Mouse (Mus musculus) liver, adult 2 months (tissue): Measurements from ENCODE around the gene Fgfr3. TPM values are rescaled to one million over a fixed set of nuclear protein-coding genes. Genes with fewer than 3 reads are reported as not detected.

Source experiments
- DNase-seq: peaks from one replicate; pipeline ENCODE4 v3.0.0-alpha.2; 2011; ENCODE audit warnings: low read depth, low spot score; ENCODE audit errors: extremely low read depth
- H3K27ac ChIP-seq: fragments of 200-500 bp; replicated peaks from 2 replicates; pipeline ENCODE4 v1.5.1; 2012; ENCODE audit warnings: low read depth, mild to moderate bottlenecking, control low read depth, inconsistent platforms, low read length; ENCODE audit not compliant: insufficient read depth
- H3K27me3 ChIP-seq: fragments of 200-500 bp; 2 replicates; pipeline ENCODE4 v1.6.1; 2012; ENCODE audit warnings: mild to moderate bottlenecking, moderate library complexity, low read length, inconsistent platforms; ENCODE audit not compliant: control insufficient read depth, insufficient read depth
- H3K36me3 ChIP-seq: fragments of 200-500 bp; 2 replicates; pipeline ENCODE4 v1.6.1; 2012; ENCODE audit warnings: low read length, inconsistent platforms; ENCODE audit not compliant: control insufficient read depth, insufficient read depth
- H3K4me1 ChIP-seq: fragments of 200-500 bp; 2 replicates; pipeline ENCODE4 v1.6.1; 2011; ENCODE audit warnings: low read length; ENCODE audit not compliant: control insufficient read depth, insufficient read depth
- H3K4me3 ChIP-seq: fragments of 200-500 bp; 2 replicates; pipeline ENCODE4 v1.5.1; 2011; ENCODE audit warnings: low read depth, mild to moderate bottlenecking, control low read depth, low read length, moderate library complexity; ENCODE audit not compliant: insufficient read depth
- H3K79me2 ChIP-seq: fragments of 200-500 bp; 2 replicates; pipeline ENCODE4 v1.6.1; 2012; ENCODE audit warnings: inconsistent platforms, mild to moderate bottlenecking, low read length, moderate library complexity; ENCODE audit not compliant: control insufficient read depth, insufficient read depth
- H3K9ac ChIP-seq: fragments of 200-500 bp; 2 replicates; pipeline ENCODE4 v1.6.1; 2012; ENCODE audit warnings: low read depth, mild to moderate bottlenecking, control low read depth, inconsistent platforms, low read length
- CTCF ChIP-seq: fragments of 200-500 bp; IDR thresholded peaks from 2 replicates; pipeline ENCODE4 v1.5.1; 2011; ENCODE audit warnings: low read depth, low read length, control low read depth
- POLR2A ChIP-seq: fragments of 200-500 bp; IDR thresholded peaks from 2 replicates; pipeline ENCODE4 v1.6.1; 2011; ENCODE audit warnings: low read length, control low read depth; ENCODE audit not compliant: insufficient read depth; ENCODE audit errors: extremely low read depth
- WGBS: fragments of 180-500 bp; shearing (Covaris S2); methylation state at CpG from one replicate; pipeline ENCODE4 v1.1.7; 2018; 5-methylcytosine and 5-hydroxymethylcytosine counted together
- polyA plus RNA-seq: library from polyadenylated mRNA; depleted of rRNA; stranded (reverse); fragments of >200 nt; gene quantifications from 2 replicates; pipeline ENCODE4 v1.2.3, GENCODE M21; 2012; rRNA removed
- total RNA-seq: library from RNA; depleted of rRNA; stranded (reverse); fragments of >200 nt; gene quantifications from 2 replicates; pipeline ENCODE4 v1.2.3, GENCODE M21; 2014; rRNA removed

The Fgfr3 gene
- 18.8 and 18.9 TPM in 2 replicates for total RNA-seq
- polyA plus RNA-seq: 47.7 and 57.0 TPM in 2 replicates

DNA sequence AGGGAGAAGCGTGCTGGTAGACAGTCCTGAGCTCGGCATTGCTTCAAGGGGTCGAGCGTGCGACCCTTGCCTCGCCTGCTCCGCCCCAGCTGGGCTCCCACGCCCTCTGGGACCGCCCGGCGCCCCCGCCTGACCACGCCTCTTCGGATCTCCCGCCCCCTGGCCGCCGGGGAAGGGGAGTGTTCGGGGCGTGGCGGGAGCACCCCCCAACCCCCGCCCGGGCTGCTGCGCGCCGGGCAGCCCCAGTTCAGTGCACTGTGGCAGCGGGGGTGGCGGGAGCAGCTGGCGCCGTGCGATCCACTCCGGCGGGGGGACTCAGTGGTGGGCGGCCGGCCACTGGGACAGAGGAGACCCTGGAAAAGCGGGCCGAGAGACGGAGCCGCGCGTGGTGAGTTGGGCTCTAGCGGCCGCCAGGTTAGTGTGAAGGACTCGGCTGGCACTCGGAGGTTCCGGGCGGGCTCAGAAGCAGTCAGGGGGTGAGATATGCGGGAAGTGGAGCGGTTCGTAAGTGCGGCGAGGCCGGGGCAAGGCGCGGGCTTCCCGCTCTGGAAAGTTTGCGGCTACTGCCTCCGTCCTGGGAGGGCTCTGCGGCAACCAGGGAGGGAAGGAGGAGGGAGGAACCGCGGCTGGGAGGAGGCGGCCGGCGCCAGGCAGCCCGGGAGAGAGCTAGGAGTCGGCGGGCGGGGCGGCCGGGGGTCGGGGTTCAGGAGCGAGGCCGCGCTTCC lies at the start of gene Fgfr3:
Fgfr3 (plus strand) TSS at position 134 of the 725 bp plus-strand sequence.
- peak; percentile 54 for DNase-seq
- TF ChIP-seq CTCF (0 out of 2 replicates have a peak, but pooled peaks have one; percentile 7), POLR2A (peak; percentile 91)
- Histone ChIP-seq H3K9ac (peak within 1 kb of the TSS; percentile 89), H3K4me3 (peak within 1 kb of the TSS; percentile 97), H3K27ac (peak within 1 kb of the TSS; percentile 94), H3K4me1 (peaks cover 28% of the 10 kb centered on the region), H3K27me3 (no peaks in the 10 kb centered on the region), H3K36me3 (no peaks in the 10 kb centered on the region), H3K79me2 (peaks cover 31% of the 10 kb centered on the region; the same call in 1 of the 2 replicates)
- WGBS: under 1% methylated on average over 67 of the region's 73 CpGs

DNA sequence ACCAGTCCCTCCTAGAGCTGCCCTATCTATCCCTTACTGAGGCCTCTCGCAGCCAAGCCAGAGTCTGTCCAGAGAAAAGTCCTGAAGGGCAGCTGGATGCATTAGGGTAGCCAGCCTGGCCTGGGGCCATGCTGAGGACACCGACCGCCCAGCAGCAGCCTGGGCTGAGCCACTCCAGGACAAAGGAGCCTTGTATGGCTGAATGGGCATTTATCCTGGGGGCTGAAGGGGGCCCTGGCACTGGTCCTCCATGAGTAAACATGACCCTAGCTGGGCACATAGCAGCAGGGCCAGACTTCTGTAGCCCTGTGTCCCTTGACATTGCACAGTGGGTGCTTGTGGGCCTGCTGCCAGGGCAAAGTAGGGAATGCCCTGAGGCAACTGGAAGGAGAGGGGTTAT lies 47.0 kb upstream of the Fgfr3 start:
- no peak for DNase-seq
- 56% methylated on average over 3 of the region's 3 CpGs for WGBS

GRCm38 (mm10) chr5:33675964-33676363 lies 45.5 kb upstream of the Fgfr3 start:
- 5% methylated on average over 1 of the region's 1 CpGs for WGBS
- Histone ChIP-seq H3K27ac (no peak overlapping the region), H3K9ac (no peak overlapping the region), H3K4me1 (no peaks in the 10 kb centered on the region), H3K79me2 (no peaks in the 10 kb centered on the region), H3K36me3 (no peaks in the 10 kb centered on the region), H3K4me3 (no peak overlapping the region), H3K27me3 (no peaks in the 10 kb centered on the region)
- peak; percentile 19 for DNase-seq
- TF ChIP-seq CTCF (peak; percentile 80), POLR2A (no peak)

More for the DNA sequence above, 47.0 kb upstream of the Fgfr3 start:
- H3K4me1 ChIP-seq: no peaks in the 10 kb centered on the region
- no peaks in the 10 kb centered on the region for H3K79me2 ChIP-seq
- H3K36me3 ChIP-seq: no peaks in the 10 kb centered on the region
- no peaks in the 10 kb centered on the region for H3K27me3 ChIP-seq
- H3K27ac ChIP-seq: no peak overlapping the region
- TF ChIP-seq CTCF: no peak
- no peak for TF ChIP-seq POLR2A
- H3K4me3 ChIP-seq: no peak overlapping the region
- no peak overlapping the region for H3K9ac ChIP-seq

DNA sequence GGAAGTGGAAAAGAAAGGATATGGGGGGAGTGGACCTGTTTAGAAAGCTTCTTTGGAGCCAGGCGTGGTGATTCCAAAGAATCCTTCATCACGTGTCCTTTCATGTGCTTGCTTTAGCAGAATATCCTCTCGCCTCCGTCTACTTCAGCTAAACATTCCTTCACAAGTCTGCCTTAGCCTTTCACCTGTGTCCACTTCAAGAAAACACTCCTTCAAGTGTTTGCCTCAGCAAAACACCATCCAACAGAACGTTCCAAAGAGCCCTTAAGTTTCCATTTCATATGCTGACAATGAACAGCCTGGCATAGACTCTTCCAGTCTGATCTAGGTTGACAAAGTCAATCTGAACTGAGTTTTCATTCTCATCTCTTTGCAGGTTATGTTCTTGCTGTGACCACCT lies 43.2 kb upstream of the Fgfr3 start:
- no peak overlapping the region for H3K27ac ChIP-seq
- H3K9ac ChIP-seq: no peak overlapping the region
- no peak overlapping the region for H3K4me3 ChIP-seq
- no peaks in the 10 kb centered on the region for H3K27me3 ChIP-seq
- WGBS: 92% methylated on average over 5 of the region's 5 CpGs
- no peak for TF ChIP-seq CTCF
- no peak for DNase-seq
- H3K4me1 ChIP-seq: no peaks in the 10 kb centered on the region
- no peaks in the 10 kb centered on the region for H3K79me2 ChIP-seq
- H3K36me3 ChIP-seq: no peaks in the 10 kb centered on the region

DNA sequence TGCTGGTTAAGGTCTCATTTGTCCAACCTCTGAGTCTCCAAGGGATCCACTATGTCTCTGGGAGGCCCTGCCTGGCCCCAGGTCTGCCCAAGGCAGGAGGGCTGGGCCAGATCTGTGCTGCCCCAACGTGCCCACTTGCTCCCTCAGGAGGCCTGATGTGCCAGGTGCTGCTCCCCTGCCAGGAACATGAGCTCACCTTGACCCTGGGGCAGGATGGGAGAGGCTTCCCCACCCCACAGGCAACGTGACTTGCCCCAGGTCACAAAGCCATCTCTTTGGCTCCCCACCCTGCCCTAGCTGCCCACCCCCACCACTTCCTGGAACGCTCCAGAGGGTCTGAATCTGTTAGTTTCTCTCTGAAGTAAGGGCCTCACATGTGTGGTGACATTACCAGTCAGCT lies 40.4 kb upstream of the Fgfr3 start:
- no peak overlapping the region for H3K9ac ChIP-seq
- 54% methylated on average over 3 of the region's 3 CpGs for WGBS
- H3K36me3 ChIP-seq: no peaks in the 10 kb centered on the region
- H3K4me1 ChIP-seq: no peaks in the 10 kb centered on the region
- H3K27me3 ChIP-seq: no peaks in the 10 kb centered on the region
- no peak overlapping the region for H3K4me3 ChIP-seq
- no peaks in the 10 kb centered on the region for H3K79me2 ChIP-seq
- TF ChIP-seq POLR2A: no peak
- TF ChIP-seq CTCF: no peak
- H3K27ac ChIP-seq: no peak overlapping the region
- DNase-seq: no peak

DNA sequence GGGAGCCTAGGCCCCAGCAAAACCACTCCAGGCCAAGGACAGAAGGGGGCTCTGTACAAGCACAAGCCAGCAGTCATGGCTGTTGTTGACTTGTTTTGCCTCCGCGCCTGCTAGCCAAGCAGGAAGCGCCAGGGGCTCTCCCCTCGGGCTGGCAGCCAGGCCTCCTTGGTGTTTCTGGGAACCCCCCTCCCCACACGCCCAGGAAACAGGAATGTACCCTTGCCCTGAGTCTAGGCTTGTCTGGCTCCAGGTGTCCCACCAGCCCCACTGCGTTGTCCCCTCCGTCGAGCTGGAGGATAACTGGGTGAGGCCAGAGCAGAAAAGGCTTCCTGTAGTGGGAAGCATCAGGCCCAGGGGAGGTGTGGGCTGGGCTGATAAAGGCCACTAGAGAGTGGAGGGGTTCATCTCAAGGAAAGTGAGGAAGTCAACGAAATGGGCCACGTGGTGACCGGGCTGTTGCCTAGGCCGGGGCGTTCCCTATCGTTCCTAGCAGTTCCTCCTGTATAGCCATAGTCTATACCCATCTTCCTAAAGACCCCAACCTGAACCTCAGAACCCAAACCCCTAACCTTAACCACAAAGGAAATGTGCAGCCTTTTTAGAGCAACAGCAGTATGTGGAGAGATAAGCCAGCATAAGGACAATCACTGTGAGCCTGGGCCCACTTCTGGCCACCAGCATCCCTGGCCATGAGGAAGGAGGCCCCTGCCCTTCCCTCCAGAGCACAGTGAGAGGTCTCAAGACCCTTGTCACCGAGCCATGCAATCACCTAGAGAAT lies 39.7 kb upstream of the Fgfr3 start:
- TF ChIP-seq CTCF (no peak), POLR2A (no peak)
- Histone ChIP-seq H3K4me1 (no peaks in the 10 kb centered on the region), H3K27me3 (no peaks in the 10 kb centered on the region), H3K27ac (no peak overlapping the region), H3K4me3 (no peak overlapping the region), H3K79me2 (no peaks in the 10 kb centered on the region), H3K36me3 (no peaks in the 10 kb centered on the region), H3K9ac (no peak overlapping the region)
- DNase-seq: no peak
- WGBS: 76% methylated on average over 15 of the region's 15 CpGs
